Mouse (Mus musculus) kidney, embryonic 14.5 days (tissue): ENCODE results near the gene Golga4. TPM values are rescaled to one million over a fixed set of nuclear protein-coding genes. Genes with fewer than 3 reads are reported as not detected.
"Not testable (repeated sequence)": the region's sequence is repeated elsewhere in the genome, so short reads cannot be mapped to it uniquely, and the experiment has no call there.

Experiments used
- ATAC-seq: fragments of 200-750 bp; cut with Nextera tagmentation; 2 replicates; pipeline ENCODE4 v1.8.0; 2017; ENCODE audit warnings: moderate number of reproducible peaks, mild to moderate bottlenecking, moderate TSS enrichment, moderate library complexity; ENCODE audit not compliant: low FRiP score, low TSS enrichment
- H3K27ac ChIP-seq: fragments of 300-500 bp; sonication (generic); 2 replicates; pipeline ENCODE4 v1.5.1; 2014; ENCODE audit warnings: low read depth, mild to moderate bottlenecking, low read length, moderate library complexity, mixed read lengths
- H3K27me3 ChIP-seq: fragments of 300-500 bp; sonication (generic); 2 replicates; pipeline ENCODE4 v1.6.1; 2014; ENCODE audit warnings: mild to moderate bottlenecking, low read length; ENCODE audit not compliant: control insufficient read depth, insufficient read depth
- H3K36me3 ChIP-seq: fragments of 300-500 bp; sonication (generic); 2 replicates; pipeline ENCODE4 v1.6.1; 2014; ENCODE audit warnings: low read length, mixed read lengths; ENCODE audit not compliant: control insufficient read depth, insufficient read depth
- H3K4me1 ChIP-seq: fragments of 300-500 bp; sonication (generic); 2 replicates; pipeline ENCODE4 v1.6.1; 2014; ENCODE audit warnings: low read length, mixed read lengths; ENCODE audit not compliant: control insufficient read depth, insufficient read depth
- H3K4me2 ChIP-seq: fragments of 300-500 bp; sonication (generic); replicated peaks from 2 replicates; pipeline ENCODE4 v1.6.1; 2014; ENCODE audit warnings: low read depth, mild to moderate bottlenecking, low read length
- H3K4me3 ChIP-seq: fragments of 300-500 bp; sonication (generic); 2 replicates; pipeline ENCODE4 v1.5.1; 2014; ENCODE audit warnings: mild to moderate bottlenecking, low read length
- H3K9ac ChIP-seq: fragments of 300-500 bp; sonication (generic); 2 replicates; pipeline ENCODE4 v1.6.1; 2014; ENCODE audit warnings: low read depth, mild to moderate bottlenecking, low read length, moderate library complexity
- H3K9me3 ChIP-seq: fragments of 300-500 bp; sonication (generic); 2 replicates; pipeline ENCODE4 v1.6.1; 2016; ENCODE audit warnings: low read length; ENCODE audit not compliant: control insufficient read depth
- WGBS: fragments of 180-500 bp; shearing (Covaris S2); extraction: QIAGEN DNeasy Blood & Tissue Kit; methylation state at CpG from one replicate; pipeline ENCODE4 v1.1.7; 2014; 5-methylcytosine and 5-hydroxymethylcytosine counted together
- polyA plus RNA-seq: library from polyadenylated mRNA; unstranded; fragments of >200 nt; fragmentation: Nextera tagmentation; extraction: Ambion mirVana; gene quantifications from 2 replicates; pipeline ENCODE4 v1.2.1, GENCODE M21; 2014

Golga4 gene
- polyA plus RNA-seq, 1 experiment from 2014 or later: 70.7 TPM

GRCm38 (mm10) chr9:118596767-118597166, 90.7 kb downstream of the Golga4 start:
- Histone ChIP-seq H3K27me3 (no peaks in the 10 kb centered on the region), H3K36me3 (no peaks in the 10 kb centered on the region), H3K4me2 (no peak overlapping the region), H3K4me3 (no peak overlapping the region), H3K9ac (no peak overlapping the region), H3K27ac (no peak overlapping the region), H3K9me3 (no peaks in the 10 kb centered on the region), H3K4me1 (peaks cover 6% of the 10 kb centered on the region)
- WGBS: 91% methylated on average over 7 of the region's 7 CpGs
- ATAC-seq: no peak

- H3K27ac ChIP-seq, H3K27me3 ChIP-seq, ATAC-seq, H3K4me1 ChIP-seq, H3K36me3 ChIP-seq, H3K4me2 ChIP-seq, H3K4me3 ChIP-seq, H3K9ac ChIP-seq, H3K9me3 ChIP-seq: not testable (repeated sequence)
- WGBS: 88% methylated on average over 2 of the region's 3 CpGs
Observed at GRCm38 (mm10) chr9:118600393-118600792, 94.3 kb downstream of the Golga4 start.

DNA sequence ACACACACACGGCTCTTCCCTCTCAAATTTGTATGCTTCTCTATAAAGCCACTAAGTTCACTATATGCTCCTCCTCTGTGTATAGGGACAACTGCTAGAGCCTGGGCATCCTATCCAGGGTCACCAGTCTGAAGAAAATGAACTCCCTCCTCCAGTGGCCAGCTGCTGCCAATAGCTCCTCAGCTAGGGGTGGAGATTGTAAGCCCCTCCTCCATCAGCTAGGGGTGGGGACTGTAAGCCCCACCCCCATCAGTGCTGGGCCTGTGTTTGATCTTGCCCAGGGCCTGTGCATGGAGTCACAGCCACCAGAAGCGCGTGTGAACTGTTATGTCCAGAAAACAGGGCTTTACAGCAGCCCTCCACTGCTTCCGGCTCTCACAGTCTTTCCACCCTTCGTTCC, 96.5 kb downstream of the Golga4 start:
- no peak overlapping the region for H3K4me2 ChIP-seq
- H3K27ac ChIP-seq: no peak overlapping the region
- ATAC-seq: no peak
- H3K9ac ChIP-seq: no peak overlapping the region
- H3K4me1 ChIP-seq: 0 out of 2 replicates have a peak, but pooled peaks cover 4% of the 10 kb centered on the region
- no peaks in the 10 kb centered on the region for H3K36me3 ChIP-seq
- 83% methylated on average over 5 of the region's 5 CpGs for WGBS
- H3K9me3 ChIP-seq: no peaks in the 10 kb centered on the region
- no peak overlapping the region for H3K4me3 ChIP-seq
- no peaks in the 10 kb centered on the region for H3K27me3 ChIP-seq

DNA sequence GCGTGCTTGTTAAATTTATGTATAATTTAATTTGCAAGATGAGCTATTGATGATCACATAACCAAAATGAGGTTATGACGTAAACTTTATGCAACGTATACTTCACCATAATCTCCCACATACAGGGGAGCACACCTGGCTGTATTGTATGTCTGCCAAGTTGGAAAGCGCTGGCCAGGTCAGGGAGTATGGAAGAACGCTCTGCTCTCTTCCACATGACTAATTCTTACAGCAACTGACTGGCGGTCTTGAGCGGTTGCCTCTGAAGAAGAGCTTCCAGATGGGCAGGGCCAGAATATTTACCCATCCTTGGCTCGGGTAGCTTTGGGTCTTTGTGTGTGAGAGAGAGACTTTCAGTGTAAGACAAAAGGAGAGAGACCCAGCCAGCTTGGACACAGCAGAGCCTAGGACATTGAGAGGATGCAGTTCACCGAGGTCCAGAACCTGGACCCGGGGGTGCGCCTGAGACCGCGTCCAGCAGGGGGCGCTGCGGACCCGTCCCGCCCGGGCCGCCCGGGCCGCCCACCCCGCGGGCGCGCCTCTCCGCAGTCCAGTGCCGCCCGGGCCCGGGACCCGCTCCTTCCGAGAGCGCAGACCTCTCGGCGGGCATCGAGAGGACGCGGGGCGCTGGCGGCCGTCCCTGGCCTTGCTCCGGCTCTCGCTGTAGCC, 100.2 kb downstream of the Golga4 start, which contains the start of gene Itga9:
Gene Itga9, plus strand, starts transcription at position 543 of the 669 bp plus-strand sequence.
- no peaks in the 10 kb centered on the region for H3K36me3 ChIP-seq
- H3K9me3 ChIP-seq: no peaks in the 10 kb centered on the region
- H3K9ac ChIP-seq: peak within 1 kb of the TSS; percentile 96
- peak; percentile 91 for ATAC-seq
- H3K27ac ChIP-seq: peak within 1 kb of the TSS; percentile 74
- no peaks in the 10 kb centered on the region for H3K27me3 ChIP-seq
- peaks cover 24% of the 10 kb centered on the region for H3K4me1 ChIP-seq
- WGBS: 10% methylated on average over 42 of the region's 42 CpGs
- peak within 1 kb of the TSS; percentile 77 for H3K4me3 ChIP-seq
- peak within 1 kb of the TSS; percentile 83 for H3K4me2 ChIP-seq

GRCm38 (mm10) chr9:118606817-118607371, 100.8 kb downstream of the Golga4 start:
- peaks cover 30% of the 10 kb centered on the region for H3K4me1 ChIP-seq
- H3K36me3 ChIP-seq: no peaks in the 10 kb centered on the region
- under 1% methylated on average over 67 of the region's 68 CpGs for WGBS
- H3K27me3 ChIP-seq: no peaks in the 10 kb centered on the region
- H3K27ac ChIP-seq: peak overlapping the region; percentile 74
- H3K4me2 ChIP-seq: peak overlapping the region; percentile 83
- H3K4me3 ChIP-seq: peak overlapping the region; percentile 77
- H3K9me3 ChIP-seq: no peaks in the 10 kb centered on the region
- peak overlapping the region; percentile 96 for H3K9ac ChIP-seq
- peak; percentile 19; the same call in 1 of the 2 replicates for ATAC-seq

DNA sequence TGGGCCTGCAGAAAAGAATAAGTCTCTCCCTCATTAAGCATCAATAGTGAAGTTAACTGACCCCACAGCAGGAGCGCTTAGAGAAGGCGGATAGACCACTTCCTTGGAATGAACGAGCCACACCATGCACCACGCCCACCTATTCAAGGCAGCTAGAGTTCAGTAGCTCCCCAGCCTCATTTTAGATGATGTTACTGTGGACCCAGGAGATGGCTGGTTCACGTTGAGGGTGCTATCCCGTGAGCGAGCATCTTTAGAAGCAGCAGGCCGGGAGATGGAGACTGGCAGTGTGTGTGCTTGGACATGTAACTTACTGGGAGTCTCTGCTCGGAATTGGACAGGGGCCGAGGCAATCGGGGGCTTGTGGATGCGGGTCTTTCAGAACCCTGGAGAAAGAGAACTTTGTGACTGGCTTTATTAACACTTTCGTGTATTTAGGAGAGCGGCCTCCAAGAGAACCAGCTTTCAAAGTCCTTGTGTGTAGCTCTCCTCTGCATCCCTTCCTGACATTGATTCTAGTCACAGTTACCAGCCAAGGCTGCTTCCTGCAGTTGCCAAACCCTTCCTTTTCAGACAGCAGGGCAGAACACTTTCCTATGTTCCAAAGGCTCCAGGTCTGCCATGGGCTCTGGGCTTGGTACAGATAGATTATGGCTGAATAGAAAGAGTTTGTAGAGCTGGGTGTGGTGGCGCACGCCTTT, 101.8 kb downstream of the Golga4 start:
- H3K4me2 ChIP-seq: peak overlapping the region; percentile 83
- H3K36me3 ChIP-seq: no peaks in the 10 kb centered on the region
- ATAC-seq: no peak
- no peaks in the 10 kb centered on the region for H3K27me3 ChIP-seq
- peak overlapping the region; percentile 74; the same call in 1 of the 2 replicates for H3K27ac ChIP-seq
- H3K4me3 ChIP-seq: peak overlapping the region; percentile 77
- H3K9ac ChIP-seq: peak overlapping the region; percentile 96
- no peaks in the 10 kb centered on the region for H3K9me3 ChIP-seq
- WGBS: 38% methylated on average over 16 of the region's 16 CpGs
- peaks cover 39% of the 10 kb centered on the region for H3K4me1 ChIP-seq

DNA sequence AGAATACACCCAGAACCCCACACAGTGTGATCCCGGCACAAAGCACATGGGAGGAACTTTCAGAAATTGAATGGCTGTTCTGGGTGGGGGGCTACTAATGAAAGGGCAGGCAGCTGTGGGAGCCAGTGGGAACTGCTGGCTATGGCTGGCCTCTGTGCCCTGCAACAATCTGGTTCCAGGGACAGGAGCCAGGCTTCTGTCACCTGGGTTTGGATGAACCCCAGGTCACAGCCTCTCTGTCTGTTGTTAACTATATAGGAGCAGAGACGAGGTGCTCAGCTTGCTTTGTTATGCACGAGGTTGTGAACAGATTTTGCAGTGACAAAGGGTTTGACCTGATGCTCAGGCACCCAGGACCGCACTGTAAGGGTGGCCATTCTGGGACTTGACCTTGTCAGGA, 102.5 kb downstream of the Golga4 start:
- Histone ChIP-seq H3K9ac (peak overlapping the region; percentile 42; the same call in 1 of the 2 replicates), H3K36me3 (no peaks in the 10 kb centered on the region), H3K27ac (no peak overlapping the region), H3K27me3 (no peaks in the 10 kb centered on the region), H3K4me3 (peak overlapping the region; percentile 77; the same call in 1 of the 2 replicates), H3K9me3 (no peaks in the 10 kb centered on the region), H3K4me1 (peaks cover 46% of the 10 kb centered on the region), H3K4me2 (peak overlapping the region; percentile 83)
- no peak for ATAC-seq
- WGBS: 29% methylated on average over 4 of the region's 4 CpGs

GRCm38 (mm10) chr9:118610060-118610459, 104.0 kb downstream of the Golga4 start:
- H3K36me3 ChIP-seq: no peaks in the 10 kb centered on the region
- H3K4me3 ChIP-seq: peak overlapping the region; percentile 6; the same call in 1 of the 2 replicates
- 46% methylated on average over 10 of the region's 10 CpGs for WGBS
- no peaks in the 10 kb centered on the region for H3K27me3 ChIP-seq
- peak overlapping the region; percentile 33 for H3K4me2 ChIP-seq
- no peaks in the 10 kb centered on the region for H3K9me3 ChIP-seq
- H3K4me1 ChIP-seq: peaks cover 46% of the 10 kb centered on the region
- ATAC-seq: no peak
- H3K27ac ChIP-seq: no peak overlapping the region
- H3K9ac ChIP-seq: 0 out of 2 replicates have a peak overlapping the region, but pooled peaks have one; percentile 34
